Mouse (Mus musculus): ENCODE data around the gene Uck2.

The Uck2 gene

GRCm38 (mm10) chr1:167285320-167285355, at the start of gene Uck2:
TSS of gene Uck2 (minus strand) at chr1:167285320.
- no peak for DNase-seq (ENCODE audit: low spot score)

- no peak for DNase-seq (ENCODE audit: low spot score)
Measured at GRCm38 (mm10) chr1:167331106-167331505, 46.0 kb upstream of the Uck2 start.

GRCm38 (mm10) chr1:167328776-167329175, 43.7 kb upstream of the Uck2 start:
- DNase-seq (ENCODE audit: low spot score): no peak

- no peak for DNase-seq (ENCODE audit: low spot score)
Measured at GRCm38 (mm10) chr1:167321691-167322090, 36.6 kb upstream of the Uck2 start.

- no peak for DNase-seq (ENCODE audit: low spot score)
Measured at GRCm38 (mm10) chr1:167313220-167313619, 28.1 kb upstream of the Uck2 start.

- DNase-seq (ENCODE audit: low spot score): no peak
Measured at GRCm38 (mm10) chr1:167312367-167312766, 27.2 kb upstream of the Uck2 start.

- peak; percentile 99 for DNase-seq (ENCODE audit: low spot score)
Measured at GRCm38 (mm10) chr1:167308261-167309054, 23.3 kb upstream of the Uck2 start, which contains the start of gene Tmco1. TSS of gene Tmco1 (plus strand) at chr1:167308378.

GRCm38 (mm10) chr1:167307674-167308073, 22.6 kb upstream of the Uck2 start:
- DNase-seq (ENCODE audit: low spot score): no peak

GRCm38 (mm10) chr1:167306451-167307240, 21.5 kb upstream of the Uck2 start:
- peak; percentile 41 for DNase-seq (ENCODE audit: low spot score)

- DNase-seq (ENCODE audit: low spot score): no peak
Measured at GRCm38 (mm10) chr1:167305501-167306137, 20.5 kb upstream of the Uck2 start.

- no peak for DNase-seq (ENCODE audit: low spot score)
Measured at GRCm38 (mm10) chr1:167300122-167300521, 15.0 kb upstream of the Uck2 start.

GRCm38 (mm10) chr1:167295679-167296402, 10.7 kb upstream of the Uck2 start:
- no peak for DNase-seq (ENCODE audit: low spot score)

GRCm38 (mm10) chr1:167292447-167292846, 7.3 kb upstream of the Uck2 start:
- DNase-seq (ENCODE audit: low spot score): peak; percentile 48

- DNase-seq (ENCODE audit: low spot score): no peak
Measured at GRCm38 (mm10) chr1:167291610-167292009, 6.5 kb upstream of the Uck2 start.

- DNase-seq (ENCODE audit: low spot score): no peak
Measured at GRCm38 (mm10) chr1:167290263-167290592, 5.1 kb upstream of the Uck2 start.

GRCm38 (mm10) chr1:167289567-167290262, 4.6 kb upstream of the Uck2 start:
- DNase-seq (ENCODE audit: low spot score): no peak

GRCm38 (mm10) chr1:167288665-167289538, 3.8 kb upstream of the Uck2 start:
- DNase-seq (ENCODE audit: low spot score): no peak

- DNase-seq (ENCODE audit: low spot score): no peak
Measured at GRCm38 (mm10) chr1:167287156-167287555, 2.0 kb upstream of the Uck2 start.

- DNase-seq (ENCODE audit: low spot score): no peak
Measured at GRCm38 (mm10) chr1:167285356-167285755, 236 bp upstream of the Uck2 start.

GRCm38 (mm10) chr1:167284837-167285319, 242 bp downstream of the Uck2 start:
- DNase-seq (ENCODE audit: low spot score): peak; percentile 91

- peak; percentile 46 for DNase-seq (ENCODE audit: low spot score)
Measured at GRCm38 (mm10) chr1:167284258-167284836, 773 bp downstream of the Uck2 start.

All from urinary bladder, postnatal 14 days (tissue).